Mouse (Mus musculus) ES-Bruce4 (cell line): ENCODE data around the gene Chd8.

Experiments
- EP300 ChIP-seq: IDR thresholded peaks from 2 replicates; pipeline ENCODE4 v1.6.1; 2011; ENCODE audit warnings: low read depth, low read length; ENCODE audit not compliant: insufficient read depth
- POLR2A ChIP-seq: IDR thresholded peaks from one replicate; pipeline ENCODE4 v1.8.1; 2011; ENCODE audit warnings: low read length; ENCODE audit not compliant: insufficient read depth

DNA sequence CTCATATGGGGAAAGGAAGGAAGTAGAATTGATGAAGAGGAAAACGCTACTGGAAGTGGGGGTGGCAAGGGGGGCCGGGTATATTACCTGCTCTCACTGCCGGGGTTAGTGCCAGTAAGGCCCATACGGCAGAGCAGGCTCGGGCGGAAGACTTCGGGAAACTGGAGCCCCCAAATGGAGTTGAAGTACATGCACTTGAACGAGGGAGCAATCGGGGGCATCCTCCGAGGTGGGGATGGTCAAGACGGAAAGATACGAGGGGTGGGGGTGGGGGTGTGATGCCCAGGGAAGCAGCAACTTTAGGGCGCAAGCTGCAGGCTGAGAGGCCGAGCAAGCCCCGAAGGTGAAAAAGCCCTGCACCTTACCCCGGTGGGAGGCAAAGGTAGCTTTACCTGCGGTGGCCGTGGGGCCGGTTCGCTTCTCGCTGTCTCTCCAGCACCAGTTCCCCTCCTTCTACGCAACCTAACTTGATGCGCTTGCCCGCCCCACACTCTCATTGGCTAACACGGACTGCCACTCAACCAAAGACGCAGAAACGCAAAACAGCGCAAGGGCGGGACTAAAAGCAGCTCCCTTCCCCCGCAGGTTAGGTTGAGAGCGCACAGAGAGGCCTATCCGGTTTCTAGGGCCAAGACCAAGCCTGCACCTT, 13.4 kb downstream of the Chd8 start:
- TF ChIP-seq POLR2A (no peak), EP300 (no peak)
